Mouse (Mus musculus) frontal cortex, adult 2 months (tissue): ENCODE results near the gene Dut. TPM values are rescaled to one million over a fixed set of nuclear protein-coding genes. Genes with fewer than 3 reads are reported as not detected.
A peak's percentile ranks its signal among the peaks of the same experiment; 100 is the strongest.

Experiments
- DNase-seq, 2 experiments: peaks; one replicate each; pipeline ENCODE4 v3.0.0; 2022; ENCODE audit warnings: low spot score in 1 of 2; ENCODE audit errors: extremely low spot score in 1 of 2
- polyA plus RNA-seq: library from polyadenylated mRNA; depleted of rRNA; stranded (reverse); fragments of >200 nt; gene quantifications from 2 replicates; pipeline ENCODE4 v1.2.3, GENCODE M21; 2012; rRNA removed

Gene Dut
- polyA plus RNA-seq, 1 experiment, result 34.9 TPM

DNA sequence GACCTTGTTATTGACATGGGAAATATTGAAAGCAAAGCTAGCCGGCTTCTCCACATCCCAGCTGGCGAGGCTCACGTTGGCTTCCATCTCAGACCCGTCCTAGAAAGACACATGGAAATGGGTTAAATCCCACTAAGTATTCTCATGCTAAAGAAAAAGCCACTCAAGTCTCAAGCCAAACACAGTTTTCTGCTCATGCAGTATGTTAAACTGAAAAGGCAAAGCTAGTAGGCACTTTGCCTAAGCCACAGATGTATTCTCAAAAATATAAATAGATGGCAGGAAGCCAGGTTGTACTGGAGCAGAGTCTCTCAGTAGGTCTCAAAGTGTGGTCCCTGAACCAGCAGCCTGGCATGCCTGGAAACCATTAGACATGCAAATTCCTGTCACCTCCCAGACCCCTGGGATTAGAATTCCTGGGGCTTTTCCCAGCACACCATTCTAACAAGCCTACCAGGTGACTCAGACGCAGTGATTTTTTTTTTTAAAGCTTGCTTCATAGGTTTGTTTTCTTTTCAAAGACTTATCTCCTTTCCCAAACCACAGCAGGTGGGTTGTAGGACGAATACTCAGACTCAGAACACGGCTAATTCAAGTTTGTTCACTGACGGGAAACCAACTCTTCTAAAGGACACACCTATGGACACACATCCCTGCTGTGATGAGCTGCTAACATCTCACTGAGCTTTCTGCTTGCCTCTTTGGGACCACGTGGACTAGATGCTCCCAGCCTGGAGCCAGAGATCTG lies 55.1 kb downstream of the Dut start:
- peak in 1 of 2 experiments; percentile 33 for DNase-seq

DNA sequence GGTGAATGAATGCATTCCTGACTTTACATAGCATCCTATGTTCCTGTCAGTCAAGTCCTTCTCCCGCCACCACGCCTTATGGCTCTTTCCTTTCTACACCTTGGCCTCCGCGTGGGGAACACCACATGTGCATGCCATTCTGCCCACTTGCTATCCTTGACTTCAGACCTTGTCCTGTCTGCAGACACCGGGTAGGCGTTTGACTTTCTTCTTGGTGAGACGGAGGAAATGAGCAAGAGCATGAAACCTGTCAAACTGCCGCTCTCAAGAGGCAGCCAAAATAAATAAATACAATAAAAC lies 55.6 kb downstream of the Dut start:
- peak; percentile 31 to 61 for DNase-seq

DNA sequence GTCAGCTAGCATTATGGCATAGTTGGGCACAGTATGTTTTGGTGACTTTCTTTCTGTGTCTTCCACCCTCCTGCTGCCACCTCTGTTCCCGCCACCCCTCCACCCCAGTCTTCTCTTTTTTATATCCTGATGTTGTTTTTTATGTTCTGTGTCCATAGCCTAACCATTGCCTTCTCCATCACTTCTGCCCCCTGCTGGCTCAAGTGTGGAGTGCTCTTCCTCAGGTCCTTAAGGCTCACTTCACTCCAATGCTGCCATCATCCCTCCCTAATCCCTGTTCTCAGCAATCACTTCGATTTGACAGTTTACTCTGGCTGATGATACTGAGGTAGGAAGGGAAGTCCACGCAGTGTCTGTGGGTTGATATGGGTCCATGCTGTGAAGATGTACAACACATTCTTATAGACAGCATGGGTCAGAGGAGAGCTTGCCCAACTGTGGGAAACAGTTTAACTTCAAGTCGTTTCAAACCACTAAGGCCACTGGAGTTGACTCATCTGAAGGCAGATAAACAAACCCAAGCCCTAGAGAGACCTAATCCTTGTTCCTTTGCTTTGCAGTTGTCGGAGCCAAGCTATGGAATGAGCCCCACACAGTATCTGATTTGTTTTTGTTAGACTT lies 56.9 kb downstream of the Dut start:
- DNase-seq, result peak in 1 of 2 experiments; percentile 13

DNA sequence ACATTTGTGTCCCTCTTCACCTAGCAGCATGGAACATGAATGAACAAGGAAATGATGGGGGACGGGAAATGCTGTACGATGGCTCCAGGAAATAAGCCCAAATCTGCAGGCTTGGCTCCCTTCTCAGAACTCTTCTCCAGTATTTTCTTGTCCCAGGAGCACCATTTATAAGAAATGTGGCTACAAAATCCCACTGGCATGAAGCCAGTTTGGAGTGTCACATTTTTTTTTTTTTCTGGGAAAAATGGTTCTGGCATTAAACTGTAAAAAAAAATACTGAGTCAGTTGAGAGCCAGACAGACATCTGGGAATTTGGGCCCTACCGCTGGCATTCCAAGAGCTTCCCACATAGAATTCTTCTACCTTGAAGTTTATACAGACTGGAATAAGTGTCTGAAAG lies 57.8 kb downstream of the Dut start:
- DNase-seq, result no peak

DNA sequence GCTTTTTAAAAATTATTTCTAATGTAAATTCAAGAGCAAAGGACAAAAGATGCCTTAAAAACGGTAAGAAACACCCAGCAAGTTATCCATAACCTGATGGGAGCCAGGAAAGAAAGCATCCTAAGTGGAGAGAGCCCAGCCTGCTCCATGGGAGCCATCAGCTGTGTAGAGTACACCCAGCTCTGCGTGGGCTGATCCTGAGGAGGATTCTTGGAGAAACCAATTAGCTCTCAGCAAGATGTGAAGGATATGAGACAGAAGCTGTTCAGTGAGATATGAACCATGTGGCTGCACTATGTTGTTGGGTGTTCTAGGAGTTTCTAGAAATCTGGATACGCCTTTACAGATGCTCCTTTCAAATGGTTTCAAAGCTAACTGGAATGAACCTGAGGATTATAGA lies 58.7 kb downstream of the Dut start:
- peak in 1 of 2 experiments; percentile 51 for DNase-seq

Other genes with a start within 250 kb of the Dut start
- 0.78 and 1.1 TPM in 2 replicates for gene Slc24a5, start 179.1 kb upstream of the Dut start, polyA plus RNA-seq
- 88.2 and 97.5 TPM in 2 replicates for gene Myef2, start 123.5 kb upstream of the Dut start, polyA plus RNA-seq
- 5.7 and 6.9 TPM in 2 replicates for gene Ctxn2, start 110.5 kb upstream of the Dut start, polyA plus RNA-seq
- 0.06 and 0.08 TPM in 2 replicates for gene Slc12a1, start 94.7 kb upstream of the Dut start, polyA plus RNA-seq